Mouse (Mus musculus): Measurements from ENCODE around the gene Ociad1.

DNA sequence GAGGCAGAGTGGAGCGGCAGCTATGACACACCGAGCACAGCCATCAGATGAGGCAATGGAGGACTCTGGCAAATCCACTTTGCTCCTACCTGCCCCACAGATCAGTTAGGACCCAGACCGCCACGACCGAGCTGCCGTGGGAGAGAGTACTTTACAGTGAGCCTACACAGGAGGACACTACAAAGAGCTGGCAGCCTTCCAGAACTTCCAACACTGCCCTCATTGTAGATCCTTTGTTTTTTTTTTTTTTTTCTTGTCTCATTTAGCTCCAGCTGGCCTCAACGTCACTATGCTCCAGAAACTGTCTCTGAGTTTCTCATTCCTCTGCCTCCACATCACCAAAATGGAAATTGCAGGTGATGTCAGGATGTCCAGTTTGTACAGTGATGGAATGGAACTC is 60.9 kb downstream of the Ociad1 start:
- TF ChIP-seq POLR2A (IDR thresholded peaks at IDR 0.05; ENCODE audit: extremely low read depth, insufficient read depth, low read length) (no peak), CTCF (IDR thresholded peaks at IDR 0.05; ENCODE audit: low read depth, low read length) (no peak)

All from liver, adult 2 months (tissue).